Mouse (Mus musculus): ENCODE results near the gene Mapkbp1. TPM values are rescaled to one million over a fixed set of nuclear protein-coding genes. Genes with fewer than 3 reads are reported as not detected.

The Mapkbp1 gene
- polyA plus RNA-seq, 1 experiment from 2014 or later = 3.2 TPM

GRCm38 (mm10) chr2:120060651-120061050 lies 88.2 kb downstream of the Mapkbp1 start:
- Histone ChIP-seq H3K9ac (replicated peaks; ENCODE audit: low read length) (0 out of 2 replicates have a peak overlapping the region, but pooled peaks have one; percentile 18), H3K4me1 (ENCODE audit: insufficient read depth, low read length) (peaks cover 20% of the 10 kb centered on the region), H3K4me3 (ENCODE audit: low read length) (no peak overlapping the region), H3K27ac (ENCODE audit: low read length) (peak overlapping the region; percentile 61), H3K27me3 (ENCODE audit: insufficient read depth, low read length) (no peaks in the 10 kb centered on the region), H3K36me3 (ENCODE audit: insufficient read depth, low read length) (no peaks in the 10 kb centered on the region), H3K9me3 (ENCODE audit: low read length) (no peaks in the 10 kb centered on the region), H3K4me2 (replicated peaks; ENCODE audit: low read depth, low read length) (no peak overlapping the region)
- 20% methylated on average over 9 of the region's 9 CpGs for WGBS
- ATAC-seq (ENCODE audit: low FRiP score, low TSS enrichment) = peak; percentile 60

GRCm38 (mm10) chr2:120062248-120062647 lies 89.7 kb downstream of the Mapkbp1 start:
- Histone ChIP-seq H3K4me3 (ENCODE audit: low read length) (no peak overlapping the region), H3K36me3 (ENCODE audit: insufficient read depth, low read length) (no peaks in the 10 kb centered on the region), H3K27me3 (ENCODE audit: insufficient read depth, low read length) (no peaks in the 10 kb centered on the region), H3K4me1 (ENCODE audit: insufficient read depth, low read length) (peaks cover 20% of the 10 kb centered on the region), H3K9ac (replicated peaks; ENCODE audit: low read length) (no peak overlapping the region), H3K27ac (ENCODE audit: low read length) (no peak overlapping the region), H3K9me3 (ENCODE audit: low read length) (no peaks in the 10 kb centered on the region), H3K4me2 (replicated peaks; ENCODE audit: low read depth, low read length) (no peak overlapping the region)
- no peak for ATAC-seq (ENCODE audit: low FRiP score, low TSS enrichment)
- 70% methylated on average over 8 of the region's 8 CpGs for WGBS

GRCm38 (mm10) chr2:120064639-120065038 lies 92.1 kb downstream of the Mapkbp1 start:
- H3K4me3 ChIP-seq (ENCODE audit: low read length) = no peak overlapping the region
- no peaks in the 10 kb centered on the region for H3K9me3 ChIP-seq (ENCODE audit: low read length)
- H3K27me3 ChIP-seq (ENCODE audit: insufficient read depth, low read length) = no peaks in the 10 kb centered on the region
- 81% methylated on average over 6 of the region's 6 CpGs for WGBS
- peaks cover 20% of the 10 kb centered on the region for H3K4me1 ChIP-seq (ENCODE audit: insufficient read depth, low read length)
- H3K27ac ChIP-seq (ENCODE audit: low read length) = no peak overlapping the region
- ATAC-seq (ENCODE audit: low FRiP score, low TSS enrichment) = no peak
- no peaks in the 10 kb centered on the region for H3K36me3 ChIP-seq (ENCODE audit: insufficient read depth, low read length)
- no peak overlapping the region for H3K4me2 ChIP-seq (replicated peaks; ENCODE audit: low read depth, low read length)
- H3K9ac ChIP-seq (replicated peaks; ENCODE audit: low read length) = no peak overlapping the region

- 91% methylated on average over 8 of the region's 10 CpGs for WGBS
- H3K9me3 ChIP-seq (ENCODE audit: low read length) = no peaks in the 10 kb centered on the region
- no peak for ATAC-seq (ENCODE audit: low FRiP score, low TSS enrichment)
- H3K27ac ChIP-seq (ENCODE audit: low read length) = no peak overlapping the region
- H3K4me1 ChIP-seq (ENCODE audit: insufficient read depth, low read length) = peaks cover 16% of the 10 kb centered on the region
- H3K9ac ChIP-seq (replicated peaks; ENCODE audit: low read length) = no peak overlapping the region
- no peak overlapping the region for H3K4me3 ChIP-seq (ENCODE audit: low read length)
- no peaks in the 10 kb centered on the region for H3K27me3 ChIP-seq (ENCODE audit: insufficient read depth, low read length)
- H3K36me3 ChIP-seq (ENCODE audit: insufficient read depth, low read length) = no peaks in the 10 kb centered on the region
- H3K4me2 ChIP-seq (replicated peaks; ENCODE audit: low read depth, low read length) = no peak overlapping the region
Measured at GRCm38 (mm10) chr2:120065243-120065642, 92.7 kb downstream of the Mapkbp1 start.

- WGBS = 82% methylated on average over 3 of the region's 3 CpGs
- H3K9ac ChIP-seq (replicated peaks; ENCODE audit: low read length) = no peak overlapping the region
- H3K4me2 ChIP-seq (replicated peaks; ENCODE audit: low read depth, low read length) = no peak overlapping the region
- no peak overlapping the region for H3K27ac ChIP-seq (ENCODE audit: low read length)
- ATAC-seq (ENCODE audit: low FRiP score, low TSS enrichment) = no peak
- H3K4me1 ChIP-seq (ENCODE audit: insufficient read depth, low read length) = peaks cover 7% of the 10 kb centered on the region
- H3K9me3 ChIP-seq (ENCODE audit: low read length) = no peaks in the 10 kb centered on the region
- no peak overlapping the region for H3K4me3 ChIP-seq (ENCODE audit: low read length)
- no peaks in the 10 kb centered on the region for H3K27me3 ChIP-seq (ENCODE audit: insufficient read depth, low read length)
- no peaks in the 10 kb centered on the region for H3K36me3 ChIP-seq (ENCODE audit: insufficient read depth, low read length)
Measured at GRCm38 (mm10) chr2:120066224-120066623, 93.7 kb downstream of the Mapkbp1 start.

GRCm38 (mm10) chr2:120068555-120069465 lies 96.3 kb downstream of the Mapkbp1 start:
- Histone ChIP-seq H3K9ac (replicated peaks; ENCODE audit: low read length) (no peak overlapping the region), H3K4me1 (ENCODE audit: insufficient read depth, low read length) (no peaks in the 10 kb centered on the region), H3K4me2 (replicated peaks; ENCODE audit: low read depth, low read length) (no peak overlapping the region), H3K27me3 (ENCODE audit: insufficient read depth, low read length) (no peaks in the 10 kb centered on the region), H3K9me3 (ENCODE audit: low read length) (no peaks in the 10 kb centered on the region), H3K27ac (ENCODE audit: low read length) (no peak overlapping the region), H3K36me3 (ENCODE audit: insufficient read depth, low read length) (no peaks in the 10 kb centered on the region), H3K4me3 (ENCODE audit: low read length) (no peak overlapping the region)
- 42% methylated on average over 16 of the region's 16 CpGs for WGBS
- peak; percentile 65 for ATAC-seq (ENCODE audit: low FRiP score, low TSS enrichment)

GRCm38 (mm10) chr2:120069466-120069990 lies 97.0 kb downstream of the Mapkbp1 start:
- H3K4me2 ChIP-seq (replicated peaks; ENCODE audit: low read depth, low read length) = no peak overlapping the region
- ATAC-seq (ENCODE audit: low FRiP score, low TSS enrichment) = no peak
- no peak overlapping the region for H3K4me3 ChIP-seq (ENCODE audit: low read length)
- H3K9me3 ChIP-seq (ENCODE audit: low read length) = no peaks in the 10 kb centered on the region
- H3K27ac ChIP-seq (ENCODE audit: low read length) = no peak overlapping the region
- H3K27me3 ChIP-seq (ENCODE audit: insufficient read depth, low read length) = peaks cover under 1% of the 10 kb centered on the region; the same call in 1 of the 2 replicates
- H3K9ac ChIP-seq (replicated peaks; ENCODE audit: low read length) = no peak overlapping the region
- 64% methylated on average over 8 of the region's 8 CpGs for WGBS
- no peaks in the 10 kb centered on the region for H3K4me1 ChIP-seq (ENCODE audit: insufficient read depth, low read length)
- H3K36me3 ChIP-seq (ENCODE audit: insufficient read depth, low read length) = no peaks in the 10 kb centered on the region

GRCm38 (mm10) chr2:120074096-120074495 lies 101.6 kb downstream of the Mapkbp1 start:
- Histone ChIP-seq H3K4me1 (ENCODE audit: insufficient read depth, low read length) (peaks cover 10% of the 10 kb centered on the region), H3K9me3 (ENCODE audit: low read length) (no peaks in the 10 kb centered on the region), H3K36me3 (ENCODE audit: insufficient read depth, low read length) (no peaks in the 10 kb centered on the region), H3K9ac (replicated peaks; ENCODE audit: low read length) (no peak overlapping the region), H3K27ac (ENCODE audit: low read length) (no peak overlapping the region), H3K27me3 (ENCODE audit: insufficient read depth, low read length) (peaks cover 23% of the 10 kb centered on the region; the same call in 1 of the 2 replicates), H3K4me3 (ENCODE audit: low read length) (no peak overlapping the region), H3K4me2 (replicated peaks; ENCODE audit: low read depth, low read length) (no peak overlapping the region)
- ATAC-seq (ENCODE audit: low FRiP score, low TSS enrichment) = no peak
- 91% methylated on average over 4 of the region's 4 CpGs for WGBS

GRCm38 (mm10) chr2:120076076-120076705 lies 103.7 kb downstream of the Mapkbp1 start:
- no peak overlapping the region for H3K27ac ChIP-seq (ENCODE audit: low read length)
- no peaks in the 10 kb centered on the region for H3K36me3 ChIP-seq (ENCODE audit: insufficient read depth, low read length)
- 2% methylated on average over 36 of the region's 36 CpGs for WGBS
- peak overlapping the region; percentile 41 for H3K4me3 ChIP-seq (ENCODE audit: low read length)
- H3K9me3 ChIP-seq (ENCODE audit: low read length) = no peaks in the 10 kb centered on the region
- ATAC-seq (ENCODE audit: low FRiP score, low TSS enrichment) = peak; percentile 75; the same call in 1 of the 2 replicates
- peak overlapping the region; percentile 58 for H3K4me2 ChIP-seq (replicated peaks; ENCODE audit: low read depth, low read length)
- peaks cover 23% of the 10 kb centered on the region; the same call in 1 of the 2 replicates for H3K27me3 ChIP-seq (ENCODE audit: insufficient read depth, low read length)
- H3K9ac ChIP-seq (replicated peaks; ENCODE audit: low read length) = peak overlapping the region; percentile 27; the same call in 1 of the 2 replicates
- peaks cover 10% of the 10 kb centered on the region for H3K4me1 ChIP-seq (ENCODE audit: insufficient read depth, low read length)
